Mouse (Mus musculus): ENCODE measurements around the gene Nhlrc1. TPM values are rescaled to one million over a fixed set of nuclear protein-coding genes. Genes with fewer than 3 reads are reported as not detected.

The Nhlrc1 gene
- total RNA-seq, 2 experiments from 2014 or later, result 5.6 to 7.8 TPM

Other genes with a start within 250 kb of the Nhlrc1 start
- gene Kif13a, start 85.0 kb downstream of the Nhlrc1 start, total RNA-seq (2021), result 100 to 1,000 TPM; 109 to 112 TPM
- gene Kdm1b, start 28.6 kb upstream of the Nhlrc1 start, total RNA-seq (2021), result 10 to 100 TPM; 10.1 to 10.3 TPM
- 1 to 10 TPM; 3.6 to 4.2 TPM for gene Tpmt, start 29.9 kb upstream of the Nhlrc1 start, total RNA-seq (2021)
- 10 to 100 TPM; 32.4 to 38.7 TPM for gene Dek, start 91.4 kb upstream of the Nhlrc1 start, total RNA-seq (2021)
- gene Rnf144b, start 107.8 kb upstream of the Nhlrc1 start, total RNA-seq (2021), result 10 to 100 TPM; 15.2 to 34.7 TPM

Measured in heart, postnatal 36 days (tissue).